Mouse (Mus musculus): Measurements from ENCODE around the gene Cabp4. TPM values are rescaled to one million over a fixed set of nuclear protein-coding genes. Genes with fewer than 3 reads are reported as not detected.

The Cabp4 gene
- polyA plus RNA-seq, 2 experiments: 0.15 TPM; not detected in 1

- Histone ChIP-seq H3K4me2 (ENCODE audit: low read depth) (no peak overlapping the region), H3K36me3 (replicated peaks; ENCODE audit: control insufficient read depth, insufficient read depth, low read depth) (0 out of 2 replicates have a peak, but pooled peaks cover 3% of the 10 kb centered on the region), H3K27me3 (ENCODE audit: control insufficient read depth, insufficient read depth, low read length) (no peaks in the 10 kb centered on the region), H3K4me3 (ENCODE audit: insufficient read depth in 1 of 2, low read depth in 2 of 2, low read length in 2 of 2) (no peak overlapping the region), H3K4me1 (replicated peaks; ENCODE audit: control insufficient read depth in 2 of 2, insufficient read depth in 2 of 2, low read length in 1 of 2) (peaks cover 4 to 11% of the 10 kb centered on the region in 2 experiments), H3K27ac (no peak overlapping the region), H3K9me3 (ENCODE audit: control insufficient read depth, low read length) (no peaks in the 10 kb centered on the region), H3K9ac (replicated peaks) (no peak overlapping the region)
- DNase-seq (ENCODE audit: low read depth in 3 of 3, low spot score in 3 of 3) (no peak), ATAC-seq (ENCODE audit: insufficient read depth) (no peak)
- WGBS (ENCODE audit: insufficient replicate concordance): 84% methylated on average over 8 of the region's 8 CpGs
- no peak for TF ChIP-seq CTCF (IDR thresholded peaks at IDR 0.05; ENCODE audit: low read depth)
- no peak for TF ChIP-seq EP300 (IDR thresholded peaks at IDR 0.05; ENCODE audit: low read depth)
Observed at GRCm38 (mm10) chr19:4152445-4153231, 8.8 kb upstream of the Cabp4 start.

DNA sequence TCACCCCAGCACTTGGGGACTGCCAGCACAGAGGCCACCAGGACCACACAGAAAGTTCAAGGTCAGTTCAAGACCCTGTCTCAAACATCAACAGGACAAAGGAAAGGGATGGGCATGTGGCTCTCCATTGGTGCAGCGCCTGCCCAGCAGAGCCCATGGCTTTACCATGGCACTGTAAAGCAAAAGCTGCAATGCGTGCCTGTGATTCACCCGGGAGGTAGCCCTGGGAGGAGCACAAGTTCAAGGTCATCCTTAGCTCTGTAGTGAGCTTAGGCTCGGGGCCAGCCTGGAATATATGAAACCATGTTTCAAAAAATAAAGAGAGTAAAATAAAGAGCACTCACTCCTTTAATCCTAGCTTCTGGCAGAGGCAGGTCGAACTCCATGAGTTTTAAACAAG, 8.1 kb upstream of the Cabp4 start:
- Histone ChIP-seq H3K4me1 (replicated peaks; ENCODE audit: control insufficient read depth in 2 of 2, insufficient read depth in 2 of 2, low read length in 1 of 2) (peaks cover 4 to 12% of the 10 kb centered on the region in 2 experiments), H3K36me3 (replicated peaks; ENCODE audit: control insufficient read depth, insufficient read depth, low read depth) (0 out of 2 replicates have a peak, but pooled peaks cover 3% of the 10 kb centered on the region), H3K27me3 (ENCODE audit: control insufficient read depth, insufficient read depth, low read length) (no peaks in the 10 kb centered on the region), H3K9ac (replicated peaks) (no peak overlapping the region), H3K27ac (no peak overlapping the region), H3K4me2 (ENCODE audit: low read depth) (no peak overlapping the region), H3K9me3 (ENCODE audit: control insufficient read depth, low read length) (no peaks in the 10 kb centered on the region), H3K4me3 (ENCODE audit: insufficient read depth in 1 of 2, low read depth in 2 of 2, low read length in 2 of 2) (no peak overlapping the region)
- ATAC-seq (ENCODE audit: insufficient read depth) (no peak), DNase-seq (ENCODE audit: low read depth in 3 of 3, low spot score in 3 of 3) (no peak)
- WGBS (ENCODE audit: insufficient replicate concordance): 77% methylated on average over 5 of the region's 5 CpGs
- TF ChIP-seq EP300 (IDR thresholded peaks at IDR 0.05; ENCODE audit: low read depth) (no peak), CTCF (IDR thresholded peaks at IDR 0.05; ENCODE audit: low read depth) (no peak)

DNA sequence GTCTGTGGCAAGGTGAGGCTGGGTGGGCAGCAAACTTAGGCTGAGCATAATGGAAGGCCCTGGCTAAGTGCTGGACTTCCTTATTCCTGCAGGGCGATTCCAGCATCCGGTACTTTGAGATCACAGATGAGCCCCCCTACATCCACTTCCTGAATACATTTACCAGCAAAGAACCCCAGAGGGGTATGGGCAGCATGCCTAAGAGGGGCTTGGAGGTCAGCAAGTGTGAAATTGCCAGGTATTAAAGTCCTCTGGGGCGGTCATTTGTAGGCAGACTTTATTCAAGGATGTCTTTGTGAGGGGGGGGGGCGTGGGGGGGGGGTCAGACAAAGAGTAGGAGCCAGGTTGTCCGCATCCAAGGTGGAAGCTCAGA, 7.6 kb upstream of the Cabp4 start:
- Histone ChIP-seq H3K4me3 (ENCODE audit: insufficient read depth in 1 of 2, low read depth in 2 of 2, low read length in 2 of 2) (no peak overlapping the region), H3K27me3 (ENCODE audit: control insufficient read depth, insufficient read depth, low read length) (no peaks in the 10 kb centered on the region), H3K27ac (no peak overlapping the region), H3K4me2 (ENCODE audit: low read depth) (no peak overlapping the region), H3K9me3 (ENCODE audit: control insufficient read depth, low read length) (no peaks in the 10 kb centered on the region), H3K9ac (replicated peaks) (no peak overlapping the region), H3K36me3 (replicated peaks; ENCODE audit: control insufficient read depth, insufficient read depth, low read depth) (0 out of 2 replicates have a peak, but pooled peaks cover 3% of the 10 kb centered on the region), H3K4me1 (replicated peaks; ENCODE audit: control insufficient read depth in 2 of 2, insufficient read depth in 2 of 2, low read length in 1 of 2) (peaks cover 4 to 12% of the 10 kb centered on the region in 2 experiments)
- DNase-seq (ENCODE audit: low read depth in 3 of 3, low spot score in 3 of 3) (no peak), ATAC-seq (ENCODE audit: insufficient read depth) (no peak)
- WGBS (ENCODE audit: insufficient replicate concordance): 64% methylated on average over 5 of the region's 5 CpGs
- TF ChIP-seq EP300 (IDR thresholded peaks at IDR 0.05; ENCODE audit: low read depth): no peak
- TF ChIP-seq CTCF (IDR thresholded peaks at IDR 0.05; ENCODE audit: low read depth): no peak

GRCm38 (mm10) chr19:4150567-4151487, 7.0 kb upstream of the Cabp4 start:
- no peak for DNase-seq (ENCODE audit: low read depth in 3 of 3, low spot score in 3 of 3)
- Histone ChIP-seq H3K9me3 (ENCODE audit: control insufficient read depth, low read length) (no peaks in the 10 kb centered on the region), H3K36me3 (replicated peaks; ENCODE audit: control insufficient read depth, insufficient read depth, low read depth) (0 out of 2 replicates have a peak, but pooled peaks cover 3% of the 10 kb centered on the region), H3K4me2 (ENCODE audit: low read depth) (no peak overlapping the region), H3K4me1 (replicated peaks; ENCODE audit: control insufficient read depth in 2 of 2, insufficient read depth in 2 of 2, low read length in 1 of 2) (peaks cover 4 to 12% of the 10 kb centered on the region in 2 experiments), H3K9ac (replicated peaks) (no peak overlapping the region), H3K4me3 (ENCODE audit: insufficient read depth in 1 of 2, low read depth in 2 of 2, low read length in 2 of 2) (no peak overlapping the region), H3K27ac (no peak overlapping the region), H3K27me3 (ENCODE audit: control insufficient read depth, insufficient read depth, low read length) (no peaks in the 10 kb centered on the region)
- no peak for ATAC-seq (ENCODE audit: insufficient read depth)
- WGBS (ENCODE audit: insufficient replicate concordance): 85% methylated on average over 22 of the region's 22 CpGs
- TF ChIP-seq EP300 (IDR thresholded peaks at IDR 0.05; ENCODE audit: low read depth) (no peak), CTCF (IDR thresholded peaks at IDR 0.05; ENCODE audit: low read depth) (no peak)
